Mouse (Mus musculus): ENCODE results near the gene Loxl1. TPM values are rescaled to one million over a fixed set of nuclear protein-coding genes. Genes with fewer than 3 reads are reported as not detected.

Gene Loxl1
- 7.0 and 11.9 TPM in 2 replicates for polyA plus RNA-seq (2016; fragmentation: Nextera tagmentation; extraction: Ambion mirVana)

DNA sequence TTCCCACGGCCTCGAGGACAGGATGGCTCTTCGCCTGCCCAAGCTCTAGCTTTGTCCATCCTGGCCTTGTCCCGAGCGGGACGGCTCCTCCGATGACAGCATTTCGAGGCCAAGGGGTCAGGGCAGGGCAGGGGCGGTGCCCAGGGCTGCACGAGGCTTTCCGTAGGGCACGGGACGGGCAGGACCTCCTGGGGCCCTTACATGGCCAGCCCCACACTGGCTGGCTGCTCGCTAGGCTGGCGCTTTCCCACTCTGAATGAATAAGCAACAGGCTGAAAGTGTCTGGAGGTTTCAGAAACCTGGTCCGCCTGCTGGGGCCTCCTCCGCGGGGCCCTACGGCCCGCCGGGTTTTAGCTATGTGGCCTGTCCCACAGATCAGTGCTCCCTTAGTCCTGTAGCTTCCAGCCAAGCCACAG, at the start of gene Loxl1:
Gene Loxl1 (minus strand): TSS at position 243 of the 416 bp plus-strand sequence.
- no peaks in the 10 kb centered on the region for H3K9me3 ChIP-seq
- peak within 1 kb of the TSS; percentile 62 for H3K4me3 ChIP-seq
- peak; percentile 86 for DNase-seq (ENCODE audit: low spot score)
- H3K36me3 ChIP-seq (replicated peaks): no peaks in the 10 kb centered on the region
- H3K27me3 ChIP-seq (replicated peaks; ENCODE audit: low read depth, poor library complexity, severe bottlenecking): peaks cover 55% of the 10 kb centered on the region
- H3K4me1 ChIP-seq: peaks cover 80% of the 10 kb centered on the region
- peak within 1 kb of the TSS; percentile 87 for H3K27ac ChIP-seq (replicated peaks)
- under 1% methylated on average over 21 of the region's 21 CpGs for WGBS

DNA sequence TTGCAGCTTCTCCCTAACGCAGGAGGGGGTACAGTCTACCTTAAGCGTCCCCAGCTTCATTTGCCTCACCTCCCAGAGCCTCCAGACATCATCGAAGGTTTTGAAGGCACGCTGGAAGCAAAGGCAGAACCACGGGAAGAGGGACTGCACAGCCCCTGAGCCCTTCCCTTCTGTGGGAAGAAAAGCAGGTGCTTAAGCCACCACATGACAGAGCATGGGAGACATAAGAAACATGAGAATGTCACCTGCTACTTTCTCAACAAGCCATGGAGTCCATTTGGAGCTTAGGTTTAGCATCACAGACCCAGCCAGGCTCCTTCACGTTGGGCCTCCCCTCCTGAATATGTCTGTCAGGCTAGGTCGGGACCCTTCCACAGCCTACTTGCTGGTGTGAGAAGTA, 49.0 kb upstream of the Loxl1 start:
- 82% methylated on average over 7 of the region's 7 CpGs for WGBS
- H3K4me3 ChIP-seq: no peak overlapping the region
- H3K4me1 ChIP-seq: no peaks in the 10 kb centered on the region
- no peak for DNase-seq (ENCODE audit: low spot score)
- H3K9me3 ChIP-seq: no peaks in the 10 kb centered on the region
- no peaks in the 10 kb centered on the region for H3K36me3 ChIP-seq (replicated peaks)
- no peak overlapping the region for H3K27ac ChIP-seq (replicated peaks)
- no peaks in the 10 kb centered on the region for H3K27me3 ChIP-seq (replicated peaks; ENCODE audit: low read depth, poor library complexity, severe bottlenecking)

DNA sequence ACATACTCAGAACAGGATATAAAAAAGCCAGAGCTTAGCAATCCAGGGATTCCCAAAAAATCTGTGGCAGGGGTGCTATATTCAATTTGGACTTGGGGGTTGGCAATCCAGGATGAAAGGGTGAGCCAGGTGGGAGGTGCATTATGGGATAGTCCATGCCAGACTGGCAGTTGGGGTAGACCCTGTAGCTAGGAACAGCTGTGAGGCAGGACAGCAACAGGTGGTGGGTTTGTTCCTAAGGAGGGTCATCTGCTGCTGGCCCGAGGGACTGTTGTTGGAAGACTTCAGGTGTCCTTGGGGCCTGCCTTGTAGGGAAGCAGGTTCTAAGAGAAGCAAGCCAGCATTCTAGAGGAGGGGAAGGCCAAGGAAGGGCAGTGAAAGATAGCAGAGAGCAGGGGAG, 48.4 kb upstream of the Loxl1 start:
- no peaks in the 10 kb centered on the region for H3K9me3 ChIP-seq
- 94% methylated on average over 1 of the region's 1 CpGs for WGBS
- H3K4me3 ChIP-seq: no peak overlapping the region
- H3K4me1 ChIP-seq: no peaks in the 10 kb centered on the region
- H3K27ac ChIP-seq (replicated peaks): no peak overlapping the region
- DNase-seq (ENCODE audit: low spot score): no peak
- no peaks in the 10 kb centered on the region for H3K27me3 ChIP-seq (replicated peaks; ENCODE audit: low read depth, poor library complexity, severe bottlenecking)
- H3K36me3 ChIP-seq (replicated peaks): no peaks in the 10 kb centered on the region

DNA sequence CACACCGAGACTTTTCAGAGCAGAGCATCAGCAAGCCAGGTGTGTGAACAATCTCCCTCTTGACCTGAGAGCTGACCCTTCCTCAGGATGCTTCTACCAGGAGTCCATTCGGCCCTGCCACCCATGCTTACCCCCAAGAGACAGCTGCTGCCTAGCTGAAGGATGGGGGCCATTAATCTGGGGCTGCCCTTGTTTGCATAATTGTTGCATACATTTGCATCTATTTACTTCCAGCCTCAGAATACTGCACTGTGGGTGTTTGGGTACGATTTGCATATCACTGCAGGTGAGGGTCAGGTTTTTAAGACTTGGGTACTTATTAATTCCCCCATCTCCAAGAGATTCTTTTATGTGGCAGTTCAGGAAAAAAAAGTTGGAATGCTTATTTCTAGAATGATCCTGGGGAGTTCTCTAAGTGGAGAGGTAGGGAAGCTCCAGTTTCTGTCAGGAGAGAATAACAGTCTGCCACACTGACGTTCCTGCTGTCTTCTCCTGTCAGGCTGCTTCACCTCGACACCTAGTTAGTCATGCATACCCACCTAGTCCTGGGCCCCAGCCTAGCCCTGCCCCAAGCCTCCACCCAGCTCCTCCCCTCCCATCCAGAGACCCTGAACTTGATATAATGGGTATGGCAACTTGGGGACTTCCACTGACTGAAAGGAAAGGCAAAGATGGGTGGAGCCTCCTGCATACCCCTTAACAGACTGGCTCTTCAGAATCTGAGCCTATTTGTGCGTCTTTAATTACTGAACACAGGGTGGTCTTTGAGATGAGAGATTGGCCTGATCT, 42.5 kb upstream of the Loxl1 start:
- no peaks in the 10 kb centered on the region for H3K27me3 ChIP-seq (replicated peaks; ENCODE audit: low read depth, poor library complexity, severe bottlenecking)
- H3K27ac ChIP-seq (replicated peaks): no peak overlapping the region
- 34% methylated on average over 6 of the region's 6 CpGs for WGBS
- peaks cover 9% of the 10 kb centered on the region; the same call in 1 of the 2 replicates for H3K4me1 ChIP-seq
- no peaks in the 10 kb centered on the region for H3K36me3 ChIP-seq (replicated peaks)
- no peak overlapping the region for H3K4me3 ChIP-seq
- H3K9me3 ChIP-seq: no peaks in the 10 kb centered on the region
- DNase-seq (ENCODE audit: low spot score): no peak

DNA sequence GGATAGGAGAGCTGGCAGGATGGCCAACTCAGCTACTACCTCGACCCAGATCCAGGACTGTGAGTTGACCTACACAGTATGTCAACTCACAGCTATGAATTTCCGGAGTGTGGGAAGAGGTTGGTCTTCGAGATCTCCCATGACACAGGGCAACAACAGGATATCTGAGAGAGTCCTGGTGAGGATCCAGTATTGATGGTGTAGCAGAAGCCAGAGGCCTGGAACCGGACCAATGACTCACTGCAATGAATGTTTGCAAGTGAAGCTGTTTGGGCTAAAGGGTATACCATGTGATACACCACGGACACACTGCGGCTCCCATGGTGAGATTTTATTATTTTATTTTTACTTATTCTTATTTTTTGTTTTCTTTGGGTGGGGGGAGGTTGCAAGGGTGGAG, 41.7 kb upstream of the Loxl1 start:
- 87% methylated on average over 6 of the region's 6 CpGs for WGBS

DNA sequence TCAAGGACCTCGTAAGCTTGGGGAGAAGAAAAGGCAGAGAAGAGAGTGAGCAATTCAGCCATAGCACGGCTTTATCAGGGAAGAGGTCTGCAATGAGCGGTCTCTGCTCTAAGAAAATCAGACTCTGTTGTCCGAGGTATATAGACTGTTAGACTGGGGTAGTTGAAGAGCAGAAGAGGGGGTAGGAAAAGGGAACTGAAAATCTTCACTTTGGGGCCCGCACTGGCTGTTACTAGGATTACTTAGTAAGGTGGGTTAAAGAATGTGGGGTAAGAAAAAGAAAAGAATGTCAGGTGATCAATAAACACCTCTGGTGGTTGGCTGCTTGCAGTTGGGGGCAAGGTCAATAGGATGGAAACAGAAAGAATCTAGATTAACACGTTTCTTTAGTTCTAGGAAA, 40.2 kb upstream of the Loxl1 start:
- 85% methylated on average over 6 of the region's 6 CpGs for WGBS
- no peak overlapping the region for H3K4me3 ChIP-seq
- H3K27ac ChIP-seq (replicated peaks): no peak overlapping the region
- no peak for DNase-seq (ENCODE audit: low spot score)
- H3K9me3 ChIP-seq: no peaks in the 10 kb centered on the region
- H3K36me3 ChIP-seq (replicated peaks): no peaks in the 10 kb centered on the region
- H3K4me1 ChIP-seq: peaks cover 9% of the 10 kb centered on the region; the same call in 1 of the 2 replicates
- H3K27me3 ChIP-seq (replicated peaks; ENCODE audit: low read depth, poor library complexity, severe bottlenecking): no peaks in the 10 kb centered on the region

More for the DNA sequence above, 41.7 kb upstream of the Loxl1 start:
- Histone ChIP-seq H3K4me1 (peaks cover 9% of the 10 kb centered on the region; the same call in 1 of the 2 replicates), H3K4me3 (no peak overlapping the region), H3K36me3 (replicated peaks) (no peaks in the 10 kb centered on the region), H3K27ac (replicated peaks) (no peak overlapping the region), H3K9me3 (no peaks in the 10 kb centered on the region), H3K27me3 (replicated peaks; ENCODE audit: low read depth, poor library complexity, severe bottlenecking) (no peaks in the 10 kb centered on the region)
- DNase-seq (ENCODE audit: low spot score): no peak

DNA sequence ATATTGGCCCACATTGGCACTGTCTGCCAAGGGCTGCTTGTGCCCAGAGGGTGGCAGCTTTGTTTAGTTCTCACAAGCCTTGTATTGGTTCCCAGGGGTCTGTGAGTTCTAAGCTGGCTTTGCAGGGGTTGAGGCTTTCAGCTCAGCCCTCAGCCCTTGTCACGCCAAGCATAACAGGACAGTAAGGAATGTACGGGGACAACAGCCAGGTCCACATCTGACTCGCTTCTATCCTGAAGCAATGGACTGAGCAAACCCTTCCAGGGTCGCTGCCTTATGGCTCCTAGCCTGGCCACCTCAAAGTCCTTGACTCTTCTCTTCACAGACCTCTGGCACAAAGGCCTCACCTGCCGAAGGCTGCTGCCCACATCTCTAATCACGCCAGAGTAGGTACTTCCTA, 34.8 kb upstream of the Loxl1 start:
- peaks cover 18% of the 10 kb centered on the region for H3K4me1 ChIP-seq
- WGBS: 83% methylated on average over 6 of the region's 6 CpGs
- H3K27ac ChIP-seq (replicated peaks): no peak overlapping the region
- no peak overlapping the region for H3K4me3 ChIP-seq
- no peaks in the 10 kb centered on the region for H3K36me3 ChIP-seq (replicated peaks)
- DNase-seq (ENCODE audit: low spot score): no peak
- H3K27me3 ChIP-seq (replicated peaks; ENCODE audit: low read depth, poor library complexity, severe bottlenecking): 0 out of 2 replicates have a peak, but pooled peaks cover 11% of the 10 kb centered on the region
- H3K9me3 ChIP-seq: no peaks in the 10 kb centered on the region

DNA sequence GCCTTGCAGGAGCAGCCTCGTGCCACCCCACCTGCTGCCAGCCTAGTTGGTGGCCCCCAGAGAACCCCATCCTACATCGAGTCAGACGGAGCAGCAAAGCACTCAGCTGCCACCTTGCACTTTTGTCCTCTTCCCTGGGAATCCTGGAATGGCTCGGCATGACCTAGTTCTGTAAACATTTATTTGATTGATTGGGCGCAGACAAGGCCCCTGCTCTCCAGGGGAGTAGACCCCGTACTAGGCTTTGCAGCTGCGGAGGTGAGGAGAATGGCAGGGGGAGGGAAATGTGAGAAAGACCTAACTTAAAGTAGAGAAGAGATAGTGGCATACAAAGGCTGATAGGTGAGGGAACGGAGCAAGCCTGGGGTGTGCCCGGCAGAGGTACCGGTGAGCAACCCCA, 33.5 kb upstream of the Loxl1 start:
- H3K36me3 ChIP-seq (replicated peaks): no peaks in the 10 kb centered on the region
- no peak overlapping the region for H3K27ac ChIP-seq (replicated peaks)
- H3K9me3 ChIP-seq: no peaks in the 10 kb centered on the region
- DNase-seq (ENCODE audit: low spot score): peak; percentile 27
- H3K27me3 ChIP-seq (replicated peaks; ENCODE audit: low read depth, poor library complexity, severe bottlenecking): 0 out of 2 replicates have a peak, but pooled peaks cover 11% of the 10 kb centered on the region
- 55% methylated on average over 10 of the region's 10 CpGs for WGBS
- H3K4me3 ChIP-seq: no peak overlapping the region
- H3K4me1 ChIP-seq: peaks cover 18% of the 10 kb centered on the region

DNA sequence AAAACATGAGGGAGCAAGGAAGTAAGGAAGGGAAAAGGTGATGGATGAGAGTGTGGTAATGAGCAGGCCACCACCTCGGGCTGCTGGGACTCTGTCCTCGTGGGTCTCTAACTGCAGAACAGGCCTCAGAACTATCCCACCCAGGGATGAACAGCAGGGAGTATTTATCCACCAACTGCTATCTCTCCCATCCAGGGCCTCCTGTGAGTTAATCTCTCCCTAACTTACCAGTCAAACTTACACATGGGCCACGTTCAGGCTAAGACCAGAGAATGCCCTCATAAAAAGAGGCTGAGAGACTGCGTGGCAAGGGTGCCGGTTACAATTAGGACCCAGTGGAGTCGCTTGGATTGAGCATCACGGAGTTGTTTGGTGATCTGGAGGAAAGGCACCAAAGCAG, 33.0 kb upstream of the Loxl1 start:
- H3K27ac ChIP-seq (replicated peaks): no peak overlapping the region; the same call in 1 of the 2 replicates
- no peak for DNase-seq (ENCODE audit: low spot score)
- H3K36me3 ChIP-seq (replicated peaks): no peaks in the 10 kb centered on the region
- no peak overlapping the region for H3K4me3 ChIP-seq
- H3K4me1 ChIP-seq: peaks cover 18% of the 10 kb centered on the region
- H3K27me3 ChIP-seq (replicated peaks; ENCODE audit: low read depth, poor library complexity, severe bottlenecking): 0 out of 2 replicates have a peak, but pooled peaks cover 11% of the 10 kb centered on the region
- no peaks in the 10 kb centered on the region for H3K9me3 ChIP-seq
- WGBS: 73% methylated on average over 7 of the region's 7 CpGs

DNA sequence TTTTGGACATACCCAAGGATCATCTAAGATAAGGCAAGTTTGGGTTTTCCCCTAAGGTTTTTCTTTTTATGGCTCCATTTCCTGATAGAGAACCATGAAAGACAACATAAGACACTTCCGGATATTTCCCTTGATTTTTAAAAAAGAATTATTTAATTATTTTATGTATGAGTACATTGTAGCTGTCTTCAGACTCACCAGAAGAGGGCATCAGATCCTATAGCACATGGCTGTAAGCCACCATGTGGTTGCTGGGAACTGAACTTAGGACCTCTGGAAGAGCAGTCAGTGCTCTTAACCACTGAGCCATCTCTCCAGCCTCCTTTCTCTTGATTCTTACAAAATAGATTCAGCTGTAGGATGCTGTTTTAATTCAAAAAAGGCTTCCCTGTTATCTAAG, 28.8 kb upstream of the Loxl1 start:
- H3K9me3 ChIP-seq: no peaks in the 10 kb centered on the region
- no peaks in the 10 kb centered on the region for H3K36me3 ChIP-seq (replicated peaks)
- no peak overlapping the region for H3K27ac ChIP-seq (replicated peaks)
- H3K4me3 ChIP-seq: no peak overlapping the region
- H3K27me3 ChIP-seq (replicated peaks; ENCODE audit: low read depth, poor library complexity, severe bottlenecking): 0 out of 2 replicates have a peak, but pooled peaks cover 11% of the 10 kb centered on the region
- no peak for DNase-seq (ENCODE audit: low spot score)
- H3K4me1 ChIP-seq: peaks cover 17% of the 10 kb centered on the region
- WGBS: 94% methylated on average over 1 of the region's 1 CpGs

DNA sequence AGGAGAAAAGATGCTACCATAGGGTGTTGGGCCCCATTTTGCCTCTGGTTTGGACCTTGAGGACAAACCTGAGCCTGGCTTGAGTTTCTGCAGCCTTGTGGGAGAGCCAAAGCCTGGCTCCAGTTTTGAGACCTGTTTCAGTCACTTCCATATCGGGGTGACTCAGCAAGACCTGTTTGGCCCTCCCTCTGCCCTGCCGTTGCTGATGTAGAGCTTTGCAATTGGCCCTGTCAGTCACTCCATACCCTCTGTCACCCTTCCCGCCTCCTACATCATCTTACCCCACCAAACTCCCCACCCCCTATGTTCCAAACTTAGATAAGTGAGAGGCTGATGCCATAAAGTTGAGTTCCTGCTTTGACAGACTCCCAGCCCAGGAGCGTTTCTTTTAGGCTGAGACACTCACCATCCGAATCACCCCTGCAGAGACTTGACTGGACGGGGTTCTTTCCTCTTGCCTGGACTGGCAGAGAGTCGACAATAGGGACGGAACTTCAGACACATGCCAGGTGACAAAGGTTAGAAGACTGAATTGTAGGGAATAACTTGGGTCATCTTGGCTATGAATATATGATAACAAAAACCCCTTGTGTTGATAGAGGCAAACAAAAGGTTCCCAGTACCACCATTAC, 23.8 kb upstream of the Loxl1 start:
- H3K4me3 ChIP-seq: no peak overlapping the region
- H3K9me3 ChIP-seq: 0 out of 2 replicates have a peak, but pooled peaks cover 2% of the 10 kb centered on the region
- no peaks in the 10 kb centered on the region for H3K36me3 ChIP-seq (replicated peaks)
- WGBS: 69% methylated on average over 8 of the region's 8 CpGs
- no peak for DNase-seq (ENCODE audit: low spot score)
- H3K27ac ChIP-seq (replicated peaks): no peak overlapping the region
- no peaks in the 10 kb centered on the region for H3K27me3 ChIP-seq (replicated peaks; ENCODE audit: low read depth, poor library complexity, severe bottlenecking)
- H3K4me1 ChIP-seq: no peaks in the 10 kb centered on the region

DNA sequence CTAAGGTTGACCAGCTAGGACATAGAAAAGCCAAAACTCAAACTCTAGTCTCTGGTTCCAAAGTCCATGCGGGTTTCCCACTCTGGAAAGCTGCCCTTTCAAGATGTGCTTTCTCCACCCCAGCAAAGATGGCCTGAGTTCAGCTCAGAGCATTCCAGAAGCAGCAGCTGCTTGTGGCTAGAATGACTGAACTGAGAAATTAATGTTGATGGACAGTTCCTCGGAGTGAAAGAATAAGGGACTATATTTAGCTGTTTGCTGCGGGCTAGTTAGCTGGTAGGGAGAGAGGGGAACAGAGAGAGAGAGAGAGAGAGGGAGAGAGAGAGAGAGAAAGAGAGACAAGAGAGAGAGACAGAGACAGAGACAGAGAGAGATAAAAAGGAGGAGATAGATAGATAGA, 18.3 kb upstream of the Loxl1 start:
- DNase-seq (ENCODE audit: low spot score): no peak
- no peaks in the 10 kb centered on the region for H3K36me3 ChIP-seq (replicated peaks)
- 76% methylated on average over 3 of the region's 3 CpGs for WGBS

More for the DNA sequence above, 18.3 kb upstream of the Loxl1 start:
- H3K4me1 ChIP-seq: peaks cover 10% of the 10 kb centered on the region
- H3K4me3 ChIP-seq: no peak overlapping the region
- no peaks in the 10 kb centered on the region; the same call in 1 of the 2 replicates for H3K27me3 ChIP-seq (replicated peaks; ENCODE audit: low read depth, poor library complexity, severe bottlenecking)
- 0 out of 2 replicates have a peak, but pooled peaks cover 2% of the 10 kb centered on the region for H3K9me3 ChIP-seq
- no peak overlapping the region for H3K27ac ChIP-seq (replicated peaks)
